Mouse (Mus musculus) cortical plate, adult 2 months (tissue): ENCODE results near the gene Pprc1.

Experiments used
- CTCF ChIP-seq: fragments of 200-500 bp; IDR thresholded peaks from 2 replicates; pipeline ENCODE4 v1.5.1; 2011; ENCODE audit warnings: mild to moderate bottlenecking, control low read depth, low read length; ENCODE audit not compliant: insufficient read depth; ENCODE audit errors: extremely low read depth
- POLR2A ChIP-seq: fragments of 200-500 bp; IDR thresholded peaks from 2 replicates; pipeline ENCODE4 v1.6.1; 2011; ENCODE audit warnings: mild to moderate bottlenecking, low read length, control low read depth; ENCODE audit not compliant: insufficient read depth; ENCODE audit errors: extremely low read depth

DNA sequence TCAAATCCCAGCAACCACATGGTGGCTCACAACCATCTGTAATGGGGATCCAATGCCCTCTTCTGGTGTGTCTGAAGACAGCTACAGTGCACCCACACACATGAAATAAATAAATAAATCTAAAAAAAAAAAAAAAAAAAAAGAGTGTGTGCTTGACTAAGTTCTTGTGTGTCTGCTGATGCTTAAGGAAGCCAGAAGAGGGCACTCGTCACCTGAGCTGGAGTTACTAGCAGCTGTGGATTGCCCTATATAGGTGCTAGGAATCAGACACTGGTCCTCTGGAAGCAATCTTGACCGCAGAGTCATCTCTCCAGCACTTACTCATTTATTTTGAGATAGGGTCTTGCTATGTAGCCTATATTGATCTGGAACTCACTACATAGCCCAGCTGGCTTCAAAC lies 49.5 kb downstream of the Pprc1 start:
- TF ChIP-seq CTCF = no peak
- TF ChIP-seq POLR2A = no peak
